Mouse (Mus musculus) ES-Bruce4 (cell line): ENCODE data around the gene Hoxa4. TPM values are rescaled to one million over a fixed set of nuclear protein-coding genes. Genes with fewer than 3 reads are reported as not detected.

Experiments used
- H3K27ac ChIP-seq: 2 replicates; pipeline ENCODE4 v1.5.1; 2012; ENCODE audit warnings: low read length, inconsistent platforms; ENCODE audit not compliant: insufficient read depth
- H3K27me3 ChIP-seq: 2 replicates; pipeline ENCODE4 v1.6.1; 2012; ENCODE audit warnings: mild to moderate bottlenecking, low read length, inconsistent platforms; ENCODE audit not compliant: control insufficient read depth, poor library complexity, insufficient read depth, severe bottlenecking
- H3K36me3 ChIP-seq: 2 replicates; pipeline ENCODE4 v1.6.1; 2012; ENCODE audit warnings: inconsistent platforms, mild to moderate bottlenecking, low read length, moderate library complexity; ENCODE audit not compliant: control insufficient read depth, poor library complexity, insufficient read depth, severe bottlenecking
- H3K4me1 ChIP-seq: one replicate; pipeline ENCODE4 v1.8.1; 2011; ENCODE audit warnings: low read length; ENCODE audit not compliant: control insufficient read depth, insufficient read depth
- H3K4me3 ChIP-seq: 2 replicates; pipeline ENCODE4 v1.5.1; 2011; ENCODE audit warnings: low read depth, mild to moderate bottlenecking, low read length
- H3K9ac ChIP-seq: 2 replicates; pipeline ENCODE4 v1.6.1; 2012; ENCODE audit warnings: low read depth, mild to moderate bottlenecking, inconsistent platforms; ENCODE audit not compliant: poor library complexity, severe bottlenecking
- H3K9me3 ChIP-seq: replicated peaks from 2 replicates; pipeline ENCODE4 v1.6.1; 2012; ENCODE audit warnings: mild to moderate bottlenecking, low read length, inconsistent platforms; ENCODE audit not compliant: control insufficient read depth, poor library complexity, insufficient read depth, severe bottlenecking
- CTCF ChIP-seq: IDR thresholded peaks from one replicate; pipeline ENCODE4 v1.8.1; 2011; ENCODE audit warnings: low read depth, low read length
- EP300 ChIP-seq: IDR thresholded peaks from 2 replicates; pipeline ENCODE4 v1.6.1; 2011; ENCODE audit warnings: low read depth, low read length; ENCODE audit not compliant: insufficient read depth
- POLR2A ChIP-seq: IDR thresholded peaks from one replicate; pipeline ENCODE4 v1.8.1; 2011; ENCODE audit warnings: low read length; ENCODE audit not compliant: insufficient read depth
- polyA plus RNA-seq: library from polyadenylated mRNA; stranded (reverse); fragments of >200 nt; gene quantifications from 2 replicates; pipeline ENCODE4 v1.2.4, GENCODE M21; 2011; ENCODE audit warnings: low read depth; ENCODE audit not compliant: missing spikeins, insufficient read depth, insufficient read length

Gene Hoxa4
- polyA plus RNA-seq, 1 experiment, result not detected

DNA sequence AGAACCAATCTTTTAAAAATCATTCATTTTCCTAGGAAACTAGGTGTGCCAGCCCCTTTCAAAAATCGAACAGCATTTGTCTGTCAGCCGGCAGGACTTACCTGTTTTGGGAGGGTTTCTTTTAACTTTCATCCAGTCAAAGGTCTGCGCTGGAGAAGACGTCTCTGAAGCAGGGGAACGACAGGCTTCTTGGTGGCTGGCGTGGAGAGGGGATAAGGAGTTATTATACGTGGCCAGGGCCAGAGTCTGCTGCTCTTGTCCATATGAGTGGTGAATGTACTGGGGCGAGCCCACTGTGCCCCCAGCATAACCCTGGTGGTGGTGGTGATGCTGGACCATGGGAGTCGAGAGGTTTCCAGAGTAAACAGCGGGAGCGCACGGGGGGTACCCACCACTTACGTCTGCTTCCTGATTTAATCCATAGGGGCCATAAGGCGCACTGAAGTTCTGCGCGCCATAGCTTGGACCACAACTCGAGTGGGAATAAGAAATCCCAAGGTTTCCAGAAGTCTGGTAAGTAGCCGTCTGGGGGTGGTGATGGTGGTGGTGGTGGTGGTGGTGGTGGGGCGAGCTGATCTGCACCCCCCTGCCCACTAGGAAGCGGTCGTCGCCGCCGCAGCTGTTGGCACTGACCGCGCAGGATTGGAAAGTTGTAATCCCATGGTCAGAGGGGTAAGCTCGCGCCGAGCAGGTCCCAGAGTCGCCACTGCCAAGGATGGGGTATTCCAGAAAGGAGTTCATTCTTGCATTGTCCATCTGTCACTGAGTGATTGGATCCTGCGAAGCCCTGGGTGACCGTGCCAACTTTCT, 33.9 kb downstream of the Hoxa4 start:
- Histone ChIP-seq H3K9ac (peak overlapping the region; percentile 90), H3K4me3 (peak overlapping the region; percentile 89), H3K4me1 (peaks cover 5% of the 10 kb centered on the region), H3K27ac (no peak overlapping the region), H3K9me3 (no peaks in the 10 kb centered on the region), H3K27me3 (peaks cover 17% of the 10 kb centered on the region), H3K36me3 (no peaks in the 10 kb centered on the region)
- TF ChIP-seq POLR2A (no peak), CTCF (no peak), EP300 (no peak)

DNA sequence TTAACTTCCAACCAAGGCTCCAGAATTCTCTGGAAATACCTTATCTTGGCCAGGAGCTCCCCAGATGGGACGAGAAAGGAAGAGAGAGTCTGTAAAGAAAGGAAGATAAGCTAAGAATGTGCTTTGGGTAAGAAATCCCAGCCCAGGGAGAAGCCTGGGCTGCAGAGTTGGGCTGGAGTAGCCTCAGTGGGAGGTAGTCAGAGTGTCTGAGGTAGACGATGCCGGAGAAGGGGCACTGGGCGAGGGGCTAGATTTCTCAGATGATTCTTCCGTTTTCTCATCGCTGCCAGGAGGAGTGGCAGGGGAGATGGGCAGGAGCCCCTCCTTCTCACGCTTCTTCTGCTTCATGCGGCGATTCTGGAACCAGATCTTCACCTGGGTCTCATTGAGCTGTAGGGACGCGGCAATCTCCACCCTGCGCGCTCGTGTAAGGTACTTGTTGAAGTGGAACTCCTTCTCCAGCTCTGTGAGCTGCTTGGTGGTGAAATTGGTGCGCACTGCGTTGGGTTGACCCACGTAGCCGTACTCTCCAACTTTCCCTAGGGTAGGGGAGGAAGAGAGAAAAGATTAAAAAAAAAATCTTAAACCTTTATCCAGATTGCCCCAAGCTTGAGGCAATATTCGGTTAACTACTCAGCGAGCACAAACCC, 34.9 kb downstream of the Hoxa4 start:
- Histone ChIP-seq H3K9ac (no peak overlapping the region), H3K36me3 (no peaks in the 10 kb centered on the region), H3K4me1 (peaks cover 5% of the 10 kb centered on the region), H3K9me3 (no peaks in the 10 kb centered on the region), H3K27me3 (peaks cover 19% of the 10 kb centered on the region), H3K4me3 (no peak overlapping the region), H3K27ac (no peak overlapping the region)
- TF ChIP-seq POLR2A, result no peak
- no peak for TF ChIP-seq EP300
- no peak for TF ChIP-seq CTCF

DNA sequence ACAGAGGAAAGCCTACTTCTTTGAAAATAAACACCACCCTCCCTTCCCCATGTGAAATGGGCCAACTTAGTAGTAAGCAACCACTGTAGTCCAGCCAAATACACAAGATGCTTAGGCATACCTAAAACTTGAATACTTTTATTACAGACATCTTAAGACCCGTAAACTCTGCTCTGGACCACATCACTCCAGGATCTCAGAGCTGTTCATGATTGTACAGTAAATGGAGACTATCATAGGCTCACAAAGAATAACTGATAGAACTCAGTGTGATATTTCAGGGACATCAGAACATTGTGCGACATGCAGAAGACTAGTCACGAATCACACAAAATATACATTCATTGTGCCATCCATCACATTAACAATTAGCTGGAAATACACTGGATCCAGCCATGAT, 36.1 kb downstream of the Hoxa4 start:
- H3K36me3 ChIP-seq, result no peaks in the 10 kb centered on the region
- H3K9me3 ChIP-seq, result no peaks in the 10 kb centered on the region
- H3K4me1 ChIP-seq, result peaks cover 4% of the 10 kb centered on the region
- no peak for TF ChIP-seq EP300
- TF ChIP-seq CTCF, result no peak
- TF ChIP-seq POLR2A, result no peak
- H3K27ac ChIP-seq, result no peak overlapping the region
- H3K9ac ChIP-seq, result no peak overlapping the region
- no peak overlapping the region for H3K4me3 ChIP-seq
- peaks cover 24% of the 10 kb centered on the region for H3K27me3 ChIP-seq

DNA sequence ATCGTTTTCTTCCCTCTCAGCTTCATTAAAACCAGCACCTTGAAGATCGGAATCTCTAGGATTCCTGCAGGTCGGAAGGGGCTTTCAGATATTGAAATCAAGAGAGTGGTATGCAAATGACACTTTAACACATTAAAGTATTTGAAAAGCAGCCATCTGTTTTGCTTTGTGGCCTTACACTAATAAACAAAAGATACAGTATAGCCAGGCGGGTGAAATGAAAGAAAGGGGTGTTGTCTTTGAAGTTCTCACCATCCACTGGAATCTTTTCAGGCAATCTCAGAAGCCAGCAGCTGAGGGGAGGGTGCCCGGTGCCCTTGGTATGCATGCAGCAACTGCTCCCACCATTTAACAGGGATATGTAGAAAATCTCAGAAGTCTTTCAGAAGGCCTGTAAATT, 37.5 kb downstream of the Hoxa4 start:
- Histone ChIP-seq H3K27me3 (peaks cover 29% of the 10 kb centered on the region), H3K36me3 (no peaks in the 10 kb centered on the region), H3K9ac (no peak overlapping the region), H3K4me1 (no peaks in the 10 kb centered on the region), H3K27ac (no peak overlapping the region), H3K9me3 (no peaks in the 10 kb centered on the region), H3K4me3 (no peak overlapping the region)
- TF ChIP-seq POLR2A, result no peak
- TF ChIP-seq EP300, result no peak

DNA sequence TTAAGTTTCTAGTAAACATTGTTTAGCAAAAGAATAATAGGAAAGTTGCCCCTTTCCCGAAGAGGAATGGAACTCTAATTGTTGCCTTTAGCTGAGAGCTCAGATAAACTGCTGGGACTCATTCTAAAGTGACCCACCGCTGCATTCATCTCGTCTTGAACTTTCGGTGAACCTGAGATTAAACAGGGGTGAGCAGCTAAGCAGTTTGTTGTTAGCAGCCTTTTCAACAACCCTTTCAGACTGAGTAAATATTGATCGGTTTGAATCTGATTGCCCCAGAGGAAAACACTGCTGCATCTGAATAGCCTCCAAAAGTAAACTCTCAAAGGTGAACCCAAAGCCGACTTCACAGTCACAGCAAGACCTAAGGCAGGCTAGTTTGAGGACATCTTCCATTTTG, 38.3 kb downstream of the Hoxa4 start:
- Histone ChIP-seq H3K9me3 (no peaks in the 10 kb centered on the region), H3K4me1 (no peaks in the 10 kb centered on the region), H3K27me3 (peaks cover 29% of the 10 kb centered on the region), H3K27ac (no peak overlapping the region), H3K9ac (no peak overlapping the region), H3K4me3 (no peak overlapping the region), H3K36me3 (no peaks in the 10 kb centered on the region)
- TF ChIP-seq EP300 (no peak), CTCF (no peak), POLR2A (no peak)
